In genomic region chr1:180148563-180148962, GRCm38 (mm10) we compare ENCODE assay signal across 19 mouse cellular contexts. TPM values are rescaled to one million over a fixed set of nuclear protein-coding genes. Genes with fewer than 3 reads are reported as not detected.
A peak's percentile ranks its signal among the peaks of the same experiment; 100 is the strongest.
DNase-seq lines count a peak whose midpoint lies in the region; ATAC-seq and TF ChIP-seq lines count a peak whose summit lies in the region.
"Had no signal": no experiment of that assay in that cellular context is flagged by ENCODE, and none has a peak within 500 bp of the region (broad histone marks: within the 10 kb centered on the region; RNA-seq: fewer than 3 reads in every experiment).

No protein-coding gene starts in this region.

- peaks cover 2% of the 10 kb centered on the region; the same call in 1 of the 2 replicates for H3K4me1 ChIP-seq in heart, embryonic 10.5 days
- peaks cover 17 to 21% of the 10 kb centered on the region in 2 experiments for H3K4me1 ChIP-seq in liver, embryonic 14.5 days (replicated peaks; ENCODE audit: control insufficient read depth in 2 of 2, insufficient read depth in 2 of 2, low read length in 1 of 2)
- H3K4me1 ChIP-seq: forebrain, embryonic 15.5 days had no signal

- peak overlapping the region; percentile 77 for H3K4me2 ChIP-seq in liver, embryonic 14.5 days (ENCODE audit: low read depth)
- H3K4me2 ChIP-seq: forebrain, embryonic 15.5 days had no signal

- peaks cover 32% of the 10 kb centered on the region for H3K36me3 ChIP-seq in heart, embryonic 10.5 days
- H3K36me3 ChIP-seq in liver, embryonic 14.5 days (replicated peaks; ENCODE audit: control insufficient read depth, insufficient read depth, low read depth), result peaks cover 22% of the 10 kb centered on the region

- peak overlapping the region; percentile 52; the same call in 1 of the 2 replicates for H3K27ac ChIP-seq in heart, embryonic 10.5 days
- peak overlapping the region; percentile 98 for H3K27ac ChIP-seq in liver, embryonic 14.5 days
- no peak overlapping the region for H3K27ac ChIP-seq in layer of hippocampus, adult 2 months
- H3K27ac ChIP-seq: forebrain, embryonic 15.5 days had no signal

- H3K9me3 ChIP-seq in heart, embryonic 10.5 days, result no peaks in the 10 kb centered on the region
- H3K9me3 ChIP-seq in liver, embryonic 14.5 days (ENCODE audit: control insufficient read depth, low read length), result no peaks in the 10 kb centered on the region
- H3K9me3 ChIP-seq: forebrain, embryonic 15.5 days had no signal

- no peak for DNase-seq in heart, embryonic 10.5 days (ENCODE audit: low spot score)
- DNase-seq in heart, postnatal 36 days, result no peak
- DNase-seq in 416B (ENCODE audit: low read depth) (peak; percentile 17), adipocyte (ENCODE audit: low spot score) (no peak)
- DNase-seq in c-Kit-positive CD71-positive TER-119-positive erythroid progenitor cells, embryonic 14.5 days (ENCODE audit: low spot score), result peak; percentile 82
- DNase-seq in liver, embryonic 14.5 days (ENCODE audit: low read depth in 3 of 3, low spot score in 3 of 3), result peak; percentile 75 to 86 (median 76)
- no peak for DNase-seq in layer of hippocampus, adult 2 months (ENCODE audit: low spot score in 2 of 2)
- DNase-seq in spleen, postnatal 4 days (ENCODE audit: low spot score in 2 of 2), result no peak
- DNase-seq: cerebellum, adult 8-10 months; embryo, embryonic 11 days; kidney, adult 11 months; kidney, postnatal 36 days; left cerebral cortex, postnatal 4 days; lung, adult 2 months; lung, postnatal 4 days; midbrain, embryonic 14.5 days; thymus, adult 18-20 months had no signal

- intact Hi-C loops in heart, postnatal 36 days (cut with DNase I), result no loop called here

- no peak overlapping the region for H3K4me3 ChIP-seq in heart, embryonic 10.5 days
- H3K4me3 ChIP-seq in liver, embryonic 14.5 days (ENCODE audit: insufficient read depth in 1 of 2, low read depth in 2 of 2, low read length in 2 of 2), result peak overlapping the region in 1 of 2 experiments; percentile 38; a peak in 2 of 4 replicates
- H3K4me3 ChIP-seq in layer of hippocampus, adult 2 months, result no peak overlapping the region
- H3K4me3 ChIP-seq: forebrain, embryonic 15.5 days had no signal

- TF ChIP-seq CTCF in liver, embryonic 14.5 days (IDR thresholded peaks at IDR 0.05; ENCODE audit: low read depth), result no peak
- no peak for TF ChIP-seq CTCF in layer of hippocampus, adult 2 months (conservative IDR thresholded peaks at IDR 0.05)

- peak; percentile 91 for TF ChIP-seq EP300 in liver, embryonic 14.5 days (IDR thresholded peaks at IDR 0.05; ENCODE audit: low read depth)

- H3K9ac ChIP-seq in liver, embryonic 14.5 days (replicated peaks), result peak overlapping the region; percentile 60
- H3K9ac ChIP-seq: forebrain, embryonic 15.5 days had no signal

- peak; percentile 99 for ATAC-seq in liver, embryonic 14.5 days (ENCODE audit: insufficient read depth)
- ATAC-seq: forebrain, embryonic 15.5 days; hindbrain, embryonic 16.5 days had no signal

- WGBS in heart, embryonic 10.5 days, result 78% methylated on average over 4 of the region's 4 CpGs
- WGBS in liver, embryonic 14.5 days (ENCODE audit: insufficient replicate concordance), result 17% methylated on average over 4 of the region's 4 CpGs

- H3K27me3 ChIP-seq in heart, embryonic 10.5 days (ENCODE audit: insufficient read depth, poor library complexity, severe bottlenecking), result no peaks in the 10 kb centered on the region
- no peaks in the 10 kb centered on the region for H3K27me3 ChIP-seq in liver, embryonic 14.5 days (ENCODE audit: control insufficient read depth, insufficient read depth, low read length)
- H3K27me3 ChIP-seq: forebrain, embryonic 15.5 days had no signal

RNA-seq across cellular contexts. Expression of gene Coq8a, which starts 50.8 kb away (rescaled TPM):
- 4.0 and 8.2 TPM in 2 replicates for polyA plus RNA-seq in heart, embryonic 10.5 days (2016; fragmentation: Nextera tagmentation; extraction: Ambion mirVana)
- 100 to 1,000 TPM; 909 to 953 TPM for total RNA-seq in heart, postnatal 36 days (2021)
- polyA plus RNA-seq in liver, embryonic 14.5 days (2012; rRNA removed), result 3.8 and 4.1 TPM in 2 replicates
- polyA plus RNA-seq in liver, embryonic 14.5 days (2014; fragmentation: Nextera tagmentation; extraction: Ambion mirVana), result 14.3 and 16.2 TPM in 2 replicates
- 10 to 100 TPM; 56.1 to 65.6 TPM for total RNA-seq in layer of hippocampus, adult 2 months (2021)

Comparison
In these comparisons a context has a peak if more than half of its experiments do, and no peak if none do; other contexts are left out.
1. DNase-seq: peak in 416B (single experiment), c-Kit-positive CD71-positive TER-119-positive erythroid progenitor cells, embryonic 14.5 days (single experiment) and liver, embryonic 14.5 days (3 of 3); none in heart, embryonic 10.5 days (single experiment), heart, postnatal 36 days (0 of 2), layer of hippocampus, adult 2 months (0 of 2), spleen, postnatal 4 days (0 of 2) and adipocyte (single experiment).
2. RNA of gene Coq8a, which starts 50.8 kb away (total RNA-seq): 909 to 953 TPM in heart, postnatal 36 days; 56.1 to 65.6 TPM in layer of hippocampus, adult 2 months; every median in the first group is over 10 times any median in the second.